Mouse (Mus musculus): ENCODE results near the gene Plekha4. TPM values are rescaled to one million over a fixed set of nuclear protein-coding genes. Genes with fewer than 3 reads are reported as not detected.

Plekha4 gene
- polyA plus RNA-seq, 1 experiment = not detected

DNA sequence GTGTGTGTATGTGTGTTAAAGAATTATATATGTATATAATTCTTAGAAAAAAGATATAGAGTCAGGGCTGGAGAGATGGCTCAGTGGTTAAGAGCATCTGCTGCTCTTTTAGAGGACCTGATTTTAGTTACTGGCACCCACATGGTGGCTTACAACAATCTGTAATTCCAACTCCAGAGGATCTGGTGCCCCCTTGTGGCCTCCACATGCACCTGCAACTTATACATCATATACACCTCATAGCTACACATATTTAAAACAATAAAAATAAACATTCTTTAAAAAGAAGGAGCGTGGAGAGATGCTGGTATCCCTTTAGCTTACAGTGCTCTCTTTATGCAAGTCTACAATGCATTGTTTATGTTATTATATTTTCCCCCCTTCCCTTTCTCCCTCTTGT, 18.4 kb downstream of the Plekha4 start:
- 95% methylated on average over 1 of the region's 1 CpGs for WGBS
- Histone ChIP-seq H3K4me1 (ENCODE audit: control insufficient read depth, insufficient read depth, low read length) (no peaks in the 10 kb centered on the region), H3K4me3 (ENCODE audit: insufficient read depth, low read depth, low read length) (no peak overlapping the region), H3K27ac (ENCODE audit: insufficient read depth, low read depth, low read length) (no peak overlapping the region)
- TF ChIP-seq POLR2A (IDR thresholded peaks at IDR 0.05; ENCODE audit: insufficient read depth, low read depth, low read length) = no peak
- TF ChIP-seq CTCF (IDR thresholded peaks at IDR 0.05; ENCODE audit: insufficient read depth, low read depth, low read length) = no peak

DNA sequence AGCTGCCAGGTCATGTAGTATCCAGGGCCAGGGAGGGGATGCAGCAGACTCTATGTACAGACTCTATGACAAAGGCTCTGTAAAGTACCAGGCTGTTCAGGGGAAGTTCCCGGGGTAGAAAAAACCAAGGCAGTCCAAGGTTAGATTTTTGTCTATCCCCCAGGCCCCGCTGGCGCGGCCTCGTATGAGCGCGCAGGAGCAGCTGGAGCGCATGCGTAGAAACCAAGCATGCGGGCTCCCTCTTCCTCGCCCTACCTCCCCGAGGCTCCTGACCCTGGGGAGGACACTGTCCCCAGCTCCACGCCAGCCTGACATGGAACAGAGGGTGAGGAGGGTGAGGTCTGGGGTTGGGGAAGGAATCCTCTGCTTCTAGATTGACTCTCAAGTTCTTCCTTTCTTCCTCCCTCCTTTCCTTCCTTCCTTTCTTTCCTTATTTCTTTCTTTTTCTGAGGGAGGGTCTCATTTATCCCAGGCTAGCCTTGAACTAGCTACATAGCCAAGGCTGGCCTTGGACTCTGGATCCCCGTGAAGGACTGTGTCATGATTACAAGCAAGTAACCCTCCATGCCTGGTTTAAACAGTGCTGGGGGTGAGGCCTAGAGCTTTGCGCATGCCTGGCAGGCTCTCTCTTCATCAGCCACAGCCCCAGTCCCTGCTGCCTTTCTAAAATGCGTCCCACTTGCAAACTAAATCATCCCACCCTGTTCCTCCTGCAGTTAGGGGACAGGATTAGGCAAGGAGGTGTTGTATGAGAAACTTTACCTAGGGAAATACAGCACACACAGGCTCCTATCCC, 23.7 kb downstream of the Plekha4 start:
- TF ChIP-seq CTCF (IDR thresholded peaks at IDR 0.05; ENCODE audit: insufficient read depth, low read depth, low read length) = no peak
- no peak for TF ChIP-seq POLR2A (IDR thresholded peaks at IDR 0.05; ENCODE audit: insufficient read depth, low read depth, low read length)
- H3K4me3 ChIP-seq (ENCODE audit: insufficient read depth, low read depth, low read length) = no peak overlapping the region
- no peak overlapping the region for H3K27ac ChIP-seq (ENCODE audit: insufficient read depth, low read depth, low read length)
- 93% methylated on average over 16 of the region's 16 CpGs for WGBS
- H3K4me1 ChIP-seq (ENCODE audit: control insufficient read depth, insufficient read depth, low read length) = no peaks in the 10 kb centered on the region

DNA sequence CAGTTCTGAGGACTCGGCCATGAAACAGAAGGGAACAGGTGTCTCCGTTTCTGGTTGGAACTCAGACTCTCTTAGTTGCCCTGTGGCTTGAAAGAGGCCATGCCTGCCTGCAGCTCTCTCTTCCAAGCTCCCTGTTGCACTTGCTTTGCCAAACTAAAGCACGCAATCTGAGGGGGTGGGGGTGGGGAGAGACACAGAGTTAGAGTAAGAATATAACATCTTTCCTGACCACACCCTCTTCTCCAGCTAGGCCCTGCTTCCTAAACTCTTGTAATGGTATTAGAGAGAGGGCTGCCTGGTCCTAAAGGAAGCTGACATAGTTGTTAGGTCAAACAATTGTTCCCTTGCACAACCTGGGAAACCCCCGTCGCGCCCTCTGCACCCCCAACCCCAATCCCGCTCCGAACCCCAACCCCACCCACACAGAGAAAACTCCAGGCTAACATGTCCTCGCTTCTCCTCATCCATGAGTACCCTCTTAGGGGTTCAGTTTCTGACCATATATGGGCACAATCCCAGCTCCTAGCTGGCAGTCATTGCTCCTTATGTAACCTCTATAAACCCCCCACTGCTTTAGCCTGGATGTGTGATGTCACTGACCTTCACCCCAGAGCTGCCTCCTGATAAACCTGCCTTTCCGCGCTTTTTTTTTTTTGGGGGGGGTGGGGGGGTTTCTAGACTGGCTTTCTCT, 24.8 kb downstream of the Plekha4 start:
- TF ChIP-seq POLR2A (IDR thresholded peaks at IDR 0.05; ENCODE audit: insufficient read depth, low read depth, low read length) (no peak), CTCF (IDR thresholded peaks at IDR 0.05; ENCODE audit: insufficient read depth, low read depth, low read length) (no peak)
- 81% methylated on average over 11 of the region's 11 CpGs for WGBS
- no peak overlapping the region for H3K27ac ChIP-seq (ENCODE audit: insufficient read depth, low read depth, low read length)
- H3K4me1 ChIP-seq (ENCODE audit: control insufficient read depth, insufficient read depth, low read length) = no peaks in the 10 kb centered on the region
- H3K4me3 ChIP-seq (ENCODE audit: insufficient read depth, low read depth, low read length) = no peak overlapping the region

DNA sequence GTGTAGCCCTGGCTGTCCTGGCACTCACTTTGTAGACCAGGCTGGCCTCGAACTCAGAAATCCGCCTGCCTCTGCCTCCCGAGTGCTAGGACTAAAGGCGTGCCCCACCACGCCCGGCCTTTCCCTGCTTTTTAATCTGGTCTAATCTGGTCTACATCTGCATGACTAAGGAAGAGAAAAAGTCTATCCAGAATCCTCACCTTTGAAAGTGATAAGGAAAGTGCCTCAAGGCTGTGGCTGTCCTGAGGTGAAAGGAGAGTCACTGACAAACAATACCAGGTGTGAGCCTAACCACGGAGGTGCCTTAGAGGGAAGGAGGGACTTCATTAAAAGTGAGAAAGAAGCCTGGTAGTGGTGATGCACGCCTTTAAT, 25.4 kb downstream of the Plekha4 start:
- 85% methylated on average over 8 of the region's 8 CpGs for WGBS
- no peak for TF ChIP-seq POLR2A (IDR thresholded peaks at IDR 0.05; ENCODE audit: insufficient read depth, low read depth, low read length)
- TF ChIP-seq CTCF (IDR thresholded peaks at IDR 0.05; ENCODE audit: insufficient read depth, low read depth, low read length) = no peak
- H3K27ac ChIP-seq (ENCODE audit: insufficient read depth, low read depth, low read length) = no peak overlapping the region
- no peaks in the 10 kb centered on the region for H3K4me1 ChIP-seq (ENCODE audit: control insufficient read depth, insufficient read depth, low read length)
- H3K4me3 ChIP-seq (ENCODE audit: insufficient read depth, low read depth, low read length) = no peak overlapping the region

DNA sequence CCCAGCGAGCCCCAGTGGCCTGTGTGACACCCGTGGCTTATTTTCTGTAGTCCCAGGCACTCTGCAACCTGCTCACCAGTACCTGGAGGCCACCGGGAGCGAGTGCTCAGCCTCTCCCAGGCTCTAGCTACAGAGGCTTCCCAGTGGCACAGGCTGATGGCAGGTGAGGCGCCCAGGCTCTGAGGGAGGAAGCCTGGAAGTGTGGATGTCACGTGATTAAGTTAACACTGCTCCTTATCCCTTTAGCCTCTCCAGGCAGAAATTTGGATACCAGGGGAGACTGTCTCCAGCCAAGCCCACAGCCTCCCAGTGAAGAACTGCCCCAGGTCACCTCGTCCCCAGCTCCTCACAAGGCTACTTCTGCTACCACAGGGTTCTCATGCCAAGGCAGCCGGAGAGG, 27.4 kb downstream of the Plekha4 start:
- Histone ChIP-seq H3K4me3 (ENCODE audit: insufficient read depth, low read depth, low read length) (no peak overlapping the region), H3K4me1 (ENCODE audit: control insufficient read depth, insufficient read depth, low read length) (no peaks in the 10 kb centered on the region), H3K27ac (ENCODE audit: insufficient read depth, low read depth, low read length) (no peak overlapping the region)
- no peak for TF ChIP-seq POLR2A (IDR thresholded peaks at IDR 0.05; ENCODE audit: insufficient read depth, low read depth, low read length)
- no peak for TF ChIP-seq CTCF (IDR thresholded peaks at IDR 0.05; ENCODE audit: insufficient read depth, low read depth, low read length)
- WGBS = 80% methylated on average over 8 of the region's 8 CpGs

DNA sequence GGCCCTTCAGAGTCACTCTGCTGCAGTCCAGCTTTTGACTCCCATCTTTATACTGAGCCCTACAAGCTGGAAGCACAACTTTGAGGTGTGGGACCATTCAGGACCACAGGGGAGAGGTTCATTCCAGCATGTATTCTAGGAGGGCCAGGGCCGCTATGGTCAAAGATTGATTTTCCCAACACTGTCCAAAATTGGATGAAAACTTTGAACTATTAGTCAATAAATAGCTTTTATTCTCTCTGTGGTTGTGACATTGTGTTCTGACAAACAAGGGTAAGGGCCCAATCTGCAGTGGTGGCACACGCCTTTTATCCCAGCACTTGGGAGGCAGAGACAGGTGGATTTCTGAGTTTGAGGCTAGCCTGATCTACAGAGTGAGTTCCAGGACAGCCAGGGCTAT, 27.9 kb downstream of the Plekha4 start:
- WGBS = 85% methylated on average over 2 of the region's 2 CpGs
- Histone ChIP-seq H3K4me3 (ENCODE audit: insufficient read depth, low read depth, low read length) (no peak overlapping the region), H3K27ac (ENCODE audit: insufficient read depth, low read depth, low read length) (no peak overlapping the region), H3K4me1 (ENCODE audit: control insufficient read depth, insufficient read depth, low read length) (no peaks in the 10 kb centered on the region)
- TF ChIP-seq CTCF (IDR thresholded peaks at IDR 0.05; ENCODE audit: insufficient read depth, low read depth, low read length) (no peak), POLR2A (IDR thresholded peaks at IDR 0.05; ENCODE audit: insufficient read depth, low read depth, low read length) (no peak)

DNA sequence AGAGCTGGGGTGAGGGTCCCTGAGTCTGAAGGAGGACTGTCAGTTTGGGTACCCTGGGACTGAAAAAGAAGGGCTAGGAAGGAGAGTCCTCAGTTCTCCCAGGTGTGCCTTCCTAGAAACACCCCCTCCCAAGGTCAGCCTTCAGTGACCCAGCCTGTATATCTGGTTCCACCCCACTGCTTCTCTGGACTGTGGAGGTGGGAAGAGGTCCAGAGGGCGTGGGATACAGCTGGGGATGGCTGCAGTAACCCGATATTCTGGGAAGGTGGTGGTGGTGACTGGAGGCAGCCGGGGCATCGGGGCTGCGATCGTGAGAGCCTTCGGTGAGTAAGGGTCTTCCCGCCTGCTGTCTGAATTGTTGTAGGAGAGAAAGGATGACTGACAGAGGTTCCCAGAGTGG, 28.6 kb downstream of the Plekha4 start, which contains the start of gene Hsd17b14:
Gene Hsd17b14, plus strand, starts transcription at position 150 of the 400 bp plus-strand sequence.
- 60% methylated on average over 8 of the region's 8 CpGs for WGBS
- Histone ChIP-seq H3K4me3 (ENCODE audit: insufficient read depth, low read depth, low read length) (no peak within 1 kb of the TSS), H3K27ac (ENCODE audit: insufficient read depth, low read depth, low read length) (no peak within 1 kb of the TSS), H3K4me1 (ENCODE audit: control insufficient read depth, insufficient read depth, low read length) (no peaks in the 10 kb centered on the region)
- TF ChIP-seq CTCF (IDR thresholded peaks at IDR 0.05; ENCODE audit: insufficient read depth, low read depth, low read length) = no peak
- TF ChIP-seq POLR2A (IDR thresholded peaks at IDR 0.05; ENCODE audit: insufficient read depth, low read depth, low read length) = no peak

DNA sequence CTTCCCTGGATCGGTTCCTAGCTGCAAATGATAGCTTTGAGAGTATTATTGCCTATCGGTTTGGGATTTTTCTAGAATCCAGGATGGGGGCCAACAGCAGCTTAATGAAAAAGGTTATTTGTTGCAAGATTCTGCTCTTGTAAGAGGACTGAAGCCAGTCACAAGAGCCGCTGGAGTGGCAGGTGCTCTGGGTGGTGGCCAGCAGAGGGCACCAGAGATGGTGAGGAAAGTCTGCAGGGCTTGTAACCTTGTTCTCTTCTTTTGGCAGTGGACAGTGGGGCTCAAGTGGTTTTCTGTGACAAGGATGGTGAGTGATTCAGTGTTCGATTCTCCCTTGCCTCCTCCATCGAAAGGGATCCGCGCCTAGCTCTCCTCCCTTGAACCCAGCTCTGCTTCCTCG, 29.7 kb downstream of the Plekha4 start:
- Histone ChIP-seq H3K27ac (ENCODE audit: insufficient read depth, low read depth, low read length) (no peak overlapping the region), H3K4me1 (ENCODE audit: control insufficient read depth, insufficient read depth, low read length) (no peaks in the 10 kb centered on the region), H3K4me3 (ENCODE audit: insufficient read depth, low read depth, low read length) (no peak overlapping the region)
- TF ChIP-seq POLR2A (IDR thresholded peaks at IDR 0.05; ENCODE audit: insufficient read depth, low read depth, low read length) (no peak), CTCF (IDR thresholded peaks at IDR 0.05; ENCODE audit: insufficient read depth, low read depth, low read length) (peak; percentile 58)
- 20% methylated on average over 8 of the region's 8 CpGs for WGBS

DNA sequence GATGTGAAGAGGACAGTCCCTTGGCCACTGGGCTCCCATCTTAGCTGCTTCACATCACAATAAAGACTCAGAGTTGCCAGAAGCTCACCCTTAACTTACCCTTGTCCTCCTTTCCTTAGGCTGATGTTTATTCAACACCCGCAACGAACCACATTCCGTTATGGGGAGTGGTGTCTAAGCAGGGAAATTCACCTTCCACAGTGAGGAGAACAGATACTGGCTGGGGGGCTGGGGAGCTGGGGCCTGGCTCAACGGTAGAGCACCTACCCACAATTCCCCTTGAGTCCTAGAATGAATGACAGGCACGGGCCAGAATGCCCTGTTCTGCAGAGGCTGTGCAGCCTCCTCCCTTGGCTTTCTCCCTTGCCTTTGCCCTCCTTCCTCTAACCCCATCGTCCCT, 32.8 kb downstream of the Plekha4 start:
- H3K27ac ChIP-seq (ENCODE audit: insufficient read depth, low read depth, low read length) = no peak overlapping the region
- no peak overlapping the region for H3K4me3 ChIP-seq (ENCODE audit: insufficient read depth, low read depth, low read length)
- TF ChIP-seq CTCF (IDR thresholded peaks at IDR 0.05; ENCODE audit: insufficient read depth, low read depth, low read length) (no peak), POLR2A (IDR thresholded peaks at IDR 0.05; ENCODE audit: insufficient read depth, low read depth, low read length) (no peak)
- no peaks in the 10 kb centered on the region for H3K4me1 ChIP-seq (ENCODE audit: control insufficient read depth, insufficient read depth, low read length)
- 56% methylated on average over 6 of the region's 6 CpGs for WGBS

Measured in olfactory bulb, adult 2 months (tissue).